Mouse (Mus musculus): Measurements from ENCODE around the gene Fgd2. TPM values are rescaled to one million over a fixed set of nuclear protein-coding genes. Genes with fewer than 3 reads are reported as not detected.
A peak's percentile ranks its signal among the peaks of the same experiment; 100 is the strongest.
"Not testable (repeated sequence)": the region's sequence is repeated elsewhere in the genome, so short reads cannot be mapped to it uniquely, and the experiment has no call there.

Gene Fgd2
- 1 to 10 TPM; 4.4 to 5.8 TPM for total RNA-seq (2021)
- long read RNA-seq, partial matches to known transcripts: 0 of 4 reads
- long read RNA-seq, other reads (novel, unspliced or antisense): 3 of 4 reads

DNA sequence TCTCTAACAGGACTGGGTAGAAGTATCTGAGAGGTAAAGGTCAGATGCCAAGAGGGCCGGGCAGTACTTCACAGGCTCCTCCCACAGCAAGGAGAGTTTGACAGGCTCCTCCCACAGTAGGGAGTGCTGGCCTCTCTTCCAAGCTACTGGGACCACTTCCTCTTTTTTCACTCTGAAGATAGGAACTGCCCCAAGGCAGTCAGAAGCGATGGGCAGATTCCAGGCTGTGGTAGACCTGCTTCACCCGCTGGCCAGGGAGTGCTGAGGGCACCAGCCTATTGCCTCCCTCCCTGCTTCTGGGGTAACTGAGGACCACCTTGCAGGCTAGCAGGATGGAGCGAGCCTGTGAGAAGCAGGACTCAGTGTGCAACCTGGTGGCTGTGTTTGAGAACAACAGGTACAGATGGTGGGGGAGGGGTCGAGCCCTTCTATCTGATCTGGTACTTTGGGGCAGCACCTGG lies at the start of gene Fgd2:
TSS of gene Fgd2 (plus strand) at position 154 of the 461 bp plus-strand sequence.
- no peak for DNase-seq (ENCODE audit: low spot score in 2 of 2)

DNA sequence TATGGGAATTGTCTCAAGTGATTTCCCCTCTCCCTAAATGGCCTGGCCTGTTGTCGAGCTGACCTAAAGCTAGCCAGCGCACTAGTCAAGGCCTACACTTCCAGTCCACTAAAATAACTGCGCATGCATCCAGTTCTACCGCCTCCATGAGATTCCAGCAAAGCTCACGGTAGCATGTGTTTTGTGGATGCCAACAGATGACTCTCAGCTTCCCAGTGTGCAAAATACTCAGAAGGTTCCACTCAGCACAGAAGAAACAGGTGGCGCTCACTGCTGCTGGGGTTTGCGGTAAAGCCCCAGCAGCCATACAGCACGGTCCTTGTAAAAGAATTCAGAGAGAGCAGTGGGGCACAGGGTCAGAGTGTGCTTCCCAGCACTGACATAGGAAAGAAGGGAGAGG lies 49.1 kb upstream of the Fgd2 start:
- DNase-seq (ENCODE audit: low spot score in 2 of 2): peak in 1 of 2 experiments; percentile 49

DNA sequence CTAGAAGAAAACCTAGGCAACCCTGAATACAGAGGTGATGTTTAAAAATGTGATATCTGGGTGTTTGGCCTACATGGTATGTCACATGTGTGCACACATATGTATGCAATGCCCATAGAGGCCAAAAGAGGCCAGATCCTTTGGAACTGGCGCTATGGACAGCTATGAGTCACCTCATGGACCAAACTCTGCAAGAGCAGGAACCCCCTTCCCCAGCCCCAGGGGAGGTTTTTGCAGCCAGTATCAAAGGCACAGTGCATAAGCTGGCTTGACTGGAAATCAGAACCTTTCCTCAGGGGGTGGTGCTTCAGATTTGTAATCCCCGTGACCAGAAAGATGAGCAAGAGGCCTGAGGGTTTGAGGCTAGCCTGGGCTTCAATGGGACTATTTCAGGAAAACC lies 48.6 kb upstream of the Fgd2 start:
- no peak for DNase-seq (ENCODE audit: low spot score in 2 of 2)

DNA sequence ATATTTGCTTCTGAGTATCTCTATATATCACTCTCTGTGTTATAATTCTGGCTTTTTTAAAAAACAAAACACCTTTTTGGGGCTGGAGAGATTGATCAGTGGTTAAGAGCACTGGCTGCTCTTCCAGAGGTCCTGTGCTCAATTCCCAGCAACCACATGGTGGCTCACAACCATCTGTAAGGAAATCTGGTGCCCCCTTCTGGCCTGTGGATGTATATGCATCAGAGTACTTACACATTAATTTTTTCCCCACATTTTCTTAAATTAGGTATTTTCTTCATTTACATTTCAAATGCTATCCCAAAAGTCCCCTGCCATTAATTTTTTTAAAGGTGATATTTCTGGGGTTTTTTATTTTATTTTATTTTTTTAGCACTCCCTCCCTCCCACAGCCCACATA lies 47.4 kb upstream of the Fgd2 start:
- DNase-seq (ENCODE audit: low spot score in 2 of 2): no peak

DNA sequence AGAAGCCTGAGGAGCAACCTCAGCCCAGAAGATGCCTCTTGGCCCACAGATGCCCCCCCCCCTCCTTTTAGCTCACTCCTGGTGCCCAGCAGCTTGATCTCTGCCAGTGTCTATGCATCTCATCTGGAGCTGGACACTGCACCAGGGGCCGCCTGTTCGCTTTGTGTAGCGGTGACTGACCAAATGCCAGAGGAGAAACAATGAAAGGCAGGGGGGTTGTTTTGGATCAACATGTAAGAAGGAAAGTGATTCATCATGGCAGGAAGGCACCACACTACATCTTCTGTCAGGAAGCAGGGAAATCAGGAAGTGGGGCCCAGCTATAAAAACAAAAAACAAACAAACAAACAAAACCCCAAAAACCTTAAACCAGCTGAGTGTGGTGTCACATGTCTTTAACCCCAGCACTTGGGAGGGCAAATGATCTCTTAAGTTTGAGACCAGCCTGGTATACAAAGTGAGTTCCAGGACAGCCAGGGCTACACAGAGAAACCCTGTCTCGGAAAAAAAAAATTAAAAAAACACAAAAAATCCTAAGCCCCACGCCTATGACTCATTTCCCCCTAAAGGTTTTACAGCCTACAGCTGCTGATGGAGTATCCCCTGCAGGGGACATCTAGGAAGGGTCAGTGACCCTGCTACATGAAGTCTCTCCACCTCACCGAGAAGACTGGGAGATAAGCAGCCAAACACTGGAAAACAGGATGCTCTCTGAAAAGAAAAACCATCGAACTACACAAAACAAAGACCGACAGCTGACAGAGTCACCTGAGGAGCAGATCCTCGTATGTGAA lies 44.8 kb upstream of the Fgd2 start:
- no peak for DNase-seq (ENCODE audit: low spot score in 2 of 2)

DNA sequence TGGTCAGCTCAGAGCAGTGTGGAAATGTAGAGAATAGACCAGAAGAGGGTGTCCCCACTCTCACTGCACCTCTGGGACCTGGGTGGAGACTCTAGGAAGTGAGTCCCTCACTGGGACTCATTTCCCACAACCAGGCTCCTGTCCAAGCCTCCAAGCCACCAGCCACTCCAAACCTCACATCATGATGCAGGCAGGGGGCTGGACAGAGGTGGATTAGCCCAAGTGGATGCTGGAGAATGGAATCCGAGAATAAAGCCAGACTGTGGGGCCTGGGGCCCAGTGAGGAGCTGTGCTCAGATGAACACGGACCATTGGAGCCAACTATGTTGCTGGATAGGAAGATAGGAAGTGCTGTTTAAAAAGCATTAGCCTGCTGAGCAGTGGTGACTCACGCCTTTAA lies 43.8 kb upstream of the Fgd2 start:
- no peak for DNase-seq (ENCODE audit: low spot score in 2 of 2)

DNA sequence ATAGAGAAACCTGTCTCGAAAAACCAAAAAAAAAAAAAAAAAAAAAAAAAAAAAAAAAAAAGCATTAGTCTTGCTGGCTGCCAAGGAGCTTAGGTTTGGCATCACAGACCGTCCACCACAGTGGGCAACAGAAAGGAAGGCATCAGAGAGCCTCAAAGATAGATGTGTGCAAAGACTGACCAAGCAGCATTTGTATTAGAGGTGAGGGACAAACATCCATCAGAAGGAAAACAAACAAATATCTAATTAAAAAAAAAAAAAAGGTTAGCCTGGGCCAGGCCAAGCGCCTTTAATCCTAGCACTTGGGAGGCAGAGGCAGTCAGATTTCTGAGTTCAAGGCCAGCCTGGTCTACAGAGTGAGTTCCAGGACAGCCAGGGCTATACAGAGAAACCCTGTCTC lies 43.3 kb upstream of the Fgd2 start, which contains the start of gene Pi16:
TSS of gene Pi16 (plus strand) at position 301 of the 400 bp plus-strand sequence.
- DNase-seq (ENCODE audit: low spot score in 2 of 2): not testable (repeated sequence)

DNA sequence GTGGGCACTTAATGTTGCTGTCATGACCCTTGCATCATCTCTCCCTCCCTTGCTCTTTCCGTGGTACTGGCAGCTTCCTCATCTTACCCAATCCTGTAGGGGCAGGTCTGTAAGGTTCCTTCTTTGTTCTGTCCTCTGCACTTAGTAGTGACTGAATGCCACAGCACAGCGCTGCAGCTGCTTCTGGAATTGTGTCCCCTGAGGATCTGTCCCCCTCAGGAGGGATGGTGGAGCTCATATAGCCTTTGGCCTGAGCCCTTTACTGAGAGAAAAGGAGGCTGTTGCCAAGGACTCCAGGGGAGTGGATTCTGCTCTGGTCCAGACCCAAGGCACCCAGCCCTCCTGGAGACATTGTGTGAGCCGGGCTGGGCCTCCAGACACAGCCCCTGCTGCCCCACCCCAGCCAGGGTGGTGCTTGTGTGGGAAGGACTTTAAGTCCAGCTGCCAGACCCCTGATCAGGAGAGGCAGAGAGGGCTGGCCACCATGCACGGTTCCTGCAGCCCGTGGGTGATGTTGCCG lies 41.9 kb upstream of the Fgd2 start:
- no peak for DNase-seq (ENCODE audit: low spot score in 2 of 2)

DNA sequence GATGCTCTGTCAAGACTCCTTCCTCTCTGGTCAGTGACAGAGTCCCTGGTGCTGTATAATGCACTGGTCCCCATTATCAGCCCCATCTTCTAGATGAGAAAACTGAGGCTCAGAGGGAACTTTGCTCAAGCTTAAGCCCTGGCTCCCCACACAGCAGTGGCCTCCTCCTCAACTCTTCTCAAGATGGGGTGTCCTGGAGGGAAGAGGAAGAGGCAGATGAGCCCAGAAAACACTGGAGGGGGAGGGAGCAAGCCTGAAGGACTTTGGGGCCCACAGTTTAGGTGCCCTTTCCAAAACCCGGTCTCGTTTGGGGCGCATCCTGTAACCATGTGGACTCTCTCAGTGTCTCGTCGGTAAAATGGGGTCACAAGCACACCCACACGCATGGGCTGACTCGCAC lies 41.2 kb upstream of the Fgd2 start:
- DNase-seq (ENCODE audit: low spot score in 2 of 2): no peak

DNA sequence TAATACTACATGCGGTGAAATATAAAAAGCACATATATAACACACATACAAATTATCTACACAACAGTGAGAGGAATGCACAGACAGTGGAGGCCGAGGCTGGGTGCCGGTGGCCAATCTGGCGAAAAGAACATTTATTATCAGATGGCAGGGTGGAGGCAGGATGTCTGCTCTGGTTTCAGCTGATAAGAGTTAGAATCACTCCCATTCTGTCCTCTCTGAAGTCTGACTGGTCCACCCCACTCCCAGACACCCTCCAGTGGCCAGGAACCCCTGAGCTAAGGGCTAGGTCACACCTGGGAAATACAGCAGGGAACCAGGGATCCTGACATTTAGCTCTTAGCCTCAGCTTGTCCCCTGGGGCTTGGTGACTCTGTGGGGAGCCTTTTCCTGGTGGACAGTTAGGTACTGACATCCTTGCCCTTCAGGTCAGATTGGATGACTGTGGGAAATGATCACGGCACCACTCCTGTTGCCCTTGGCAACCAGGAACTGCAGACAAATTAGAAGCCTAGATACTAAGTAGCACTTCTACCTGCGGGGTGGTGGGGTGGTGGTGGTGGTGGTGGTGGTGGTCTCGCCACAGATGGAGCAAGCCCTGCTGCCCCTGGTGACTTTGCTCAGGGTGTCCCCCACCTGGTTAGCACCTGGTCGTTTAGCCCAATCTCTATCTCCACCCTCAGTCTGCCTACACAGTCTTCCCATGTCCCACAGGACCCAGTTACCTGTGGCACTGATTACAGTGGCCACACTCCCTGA lies 40.7 kb upstream of the Fgd2 start:
- no peak for DNase-seq (ENCODE audit: low spot score in 2 of 2)

DNA sequence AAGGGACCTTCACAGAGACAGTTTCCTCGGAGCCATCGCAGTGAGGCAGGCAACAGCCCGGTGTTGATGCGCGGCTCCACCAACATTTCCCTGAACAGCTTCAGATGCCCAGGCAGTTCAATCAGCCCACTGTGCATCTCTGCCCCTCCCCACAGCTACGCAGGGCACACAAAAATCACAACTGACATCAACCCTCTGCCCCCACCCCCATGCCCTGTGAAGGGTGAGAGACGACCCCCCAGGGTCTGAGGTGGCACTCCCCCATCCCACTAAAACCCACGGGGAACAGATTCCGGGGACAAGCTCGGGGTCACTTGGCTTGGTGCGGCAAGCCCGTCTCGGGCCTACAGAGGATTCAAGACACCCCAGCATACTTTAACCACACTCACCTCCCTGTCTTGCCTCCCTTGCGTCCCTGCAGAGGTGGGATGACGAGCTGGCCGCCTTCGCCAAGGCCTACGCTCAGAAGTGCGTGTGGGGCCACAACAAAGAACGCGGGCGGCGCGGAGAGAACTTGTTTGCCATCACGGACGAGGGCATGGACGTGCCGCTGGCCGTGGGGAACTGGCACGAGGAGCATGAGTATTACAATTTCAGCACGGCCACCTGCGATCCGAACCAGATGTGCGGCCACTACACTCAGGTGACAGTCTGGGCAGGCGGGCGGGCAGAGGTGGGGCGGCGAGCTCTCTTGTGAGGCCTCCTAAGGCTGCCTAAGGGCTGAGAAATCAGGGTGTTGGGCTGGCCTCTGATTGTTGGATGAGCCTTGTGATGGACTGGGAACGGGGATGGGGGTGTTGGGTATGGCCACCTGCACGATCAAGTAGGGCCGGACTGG lies 38.7 kb upstream of the Fgd2 start:
- no peak for DNase-seq (ENCODE audit: low spot score in 2 of 2)

DNA sequence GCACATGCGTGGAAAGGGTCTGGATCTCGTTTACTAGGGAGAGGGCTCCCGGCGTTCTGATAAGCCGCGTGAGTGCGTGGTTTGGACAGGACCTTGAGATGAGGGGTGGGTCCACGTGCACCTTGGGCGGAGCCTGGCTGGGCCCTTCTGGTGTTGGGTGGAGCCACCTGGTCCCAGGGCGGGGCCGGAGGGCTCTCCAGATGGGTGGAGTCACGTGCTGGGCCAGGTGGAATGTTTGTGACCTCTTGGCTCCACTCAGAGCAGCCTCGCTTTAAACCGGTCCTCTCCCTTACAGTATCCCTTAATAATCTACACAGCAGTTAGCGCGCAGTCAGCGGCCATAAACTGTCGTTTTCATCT lies 38.1 kb upstream of the Fgd2 start:
- DNase-seq (ENCODE audit: low spot score in 2 of 2): no peak

DNA sequence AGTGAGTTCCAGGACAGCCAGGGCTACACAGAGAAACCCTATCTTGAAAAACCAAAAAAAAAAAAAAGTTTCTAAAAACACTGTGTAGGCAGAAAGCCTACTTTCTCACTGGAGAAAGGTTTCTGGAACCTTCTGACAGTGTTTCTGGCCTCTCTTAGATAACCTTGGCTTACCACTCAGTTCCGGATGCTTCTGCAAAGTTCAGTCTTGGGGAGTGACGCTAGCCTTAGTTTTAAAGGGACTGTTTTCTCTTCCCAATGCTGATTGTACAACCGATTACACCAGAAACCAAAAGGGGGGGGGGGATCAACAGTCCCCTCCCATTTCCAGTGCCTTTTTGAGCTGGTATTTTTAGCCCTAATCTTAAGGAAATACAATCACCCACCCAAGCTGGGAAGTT lies 37.1 kb upstream of the Fgd2 start:
- DNase-seq (ENCODE audit: low spot score in 2 of 2): no peak

DNA sequence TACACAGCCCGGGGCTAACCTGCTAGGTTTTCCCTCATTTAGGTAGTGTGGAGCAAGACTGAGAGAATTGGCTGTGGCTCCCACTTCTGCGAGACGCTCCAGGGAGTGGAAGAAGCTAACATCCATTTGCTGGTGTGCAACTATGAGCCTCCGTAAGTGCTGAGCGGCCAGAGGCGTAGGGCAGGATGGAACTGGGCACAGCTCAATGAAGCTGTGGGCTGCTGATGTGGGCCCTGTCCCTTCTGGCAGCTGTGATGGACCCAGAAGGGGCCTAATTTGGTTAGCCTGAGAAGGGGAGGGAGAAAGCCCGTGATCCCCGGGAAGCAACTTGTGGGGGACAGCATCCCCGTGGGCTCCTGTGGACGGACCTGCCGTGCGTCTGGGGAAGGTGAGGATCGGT lies 34.9 kb upstream of the Fgd2 start:
- DNase-seq (ENCODE audit: low spot score in 2 of 2): no peak

DNA sequence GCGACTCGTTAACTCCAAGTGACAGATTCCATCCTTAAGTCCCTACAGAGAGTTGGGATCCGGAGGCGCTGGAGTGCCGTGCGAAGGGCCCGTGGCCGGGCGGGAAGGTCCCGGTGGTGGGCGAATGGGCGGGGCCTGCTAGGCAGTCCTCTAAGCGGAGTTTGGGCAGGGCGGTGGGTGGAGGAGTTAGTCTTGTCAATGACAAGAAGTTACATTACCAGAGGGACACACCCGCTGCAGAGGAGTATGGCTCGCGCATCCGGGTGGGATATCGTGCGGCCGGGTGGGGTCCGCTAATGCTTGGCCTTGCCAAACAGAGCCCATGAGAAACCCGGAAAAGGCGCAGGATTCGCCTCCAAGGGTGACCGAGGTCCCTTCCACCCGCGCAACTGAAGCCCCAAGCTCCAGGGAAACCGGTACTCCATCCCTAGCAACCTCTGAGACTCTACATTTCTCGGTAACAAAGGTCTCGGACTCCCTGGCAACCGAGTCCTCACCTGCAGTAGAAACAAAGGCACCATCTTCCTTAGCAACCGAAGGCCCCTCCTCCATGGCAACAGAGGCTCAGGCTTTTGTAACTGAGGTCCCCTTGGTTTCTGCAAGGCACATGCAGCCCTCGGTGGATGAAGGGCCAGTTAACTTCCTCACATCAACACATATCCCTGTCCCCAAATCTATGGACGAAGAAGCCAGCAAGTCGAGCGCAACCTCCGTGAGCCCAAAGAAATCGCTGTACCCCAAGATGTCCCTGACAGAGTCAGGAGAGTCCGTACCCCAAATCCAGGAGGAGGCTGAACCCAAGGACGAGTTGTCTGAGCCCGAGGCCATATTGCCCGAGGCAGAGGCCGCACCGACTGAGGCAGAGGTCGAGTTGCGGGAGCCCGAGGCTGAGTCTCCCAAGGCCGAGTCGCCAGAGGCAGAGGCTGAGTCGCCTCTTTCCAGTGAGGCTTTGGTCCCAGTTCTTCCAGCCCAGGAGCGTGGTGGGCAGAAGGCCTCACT lies 33.9 kb upstream of the Fgd2 start:
- DNase-seq (ENCODE audit: low spot score in 2 of 2): no peak

DNA sequence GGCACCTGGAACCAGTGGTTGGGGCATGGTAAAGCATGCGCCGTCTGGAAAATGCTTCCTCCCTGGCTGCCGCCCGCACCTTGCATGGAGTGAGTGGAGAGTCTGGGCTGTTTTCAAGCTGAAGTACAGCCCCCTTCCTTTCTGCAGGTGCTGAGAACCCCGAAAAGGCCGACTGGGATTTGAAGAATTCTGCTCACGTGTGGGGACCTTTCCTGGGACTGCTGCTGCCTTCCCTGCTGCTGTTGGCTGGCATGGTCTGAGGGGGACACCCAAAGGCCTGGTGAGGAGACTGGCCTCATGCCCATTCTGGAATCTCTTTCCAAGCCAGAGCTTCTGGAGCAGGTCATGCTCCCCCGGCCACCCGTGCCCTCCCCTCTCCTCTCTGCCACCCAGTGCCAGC lies 33.0 kb upstream of the Fgd2 start:
- no peak for DNase-seq (ENCODE audit: low spot score in 2 of 2)

DNA sequence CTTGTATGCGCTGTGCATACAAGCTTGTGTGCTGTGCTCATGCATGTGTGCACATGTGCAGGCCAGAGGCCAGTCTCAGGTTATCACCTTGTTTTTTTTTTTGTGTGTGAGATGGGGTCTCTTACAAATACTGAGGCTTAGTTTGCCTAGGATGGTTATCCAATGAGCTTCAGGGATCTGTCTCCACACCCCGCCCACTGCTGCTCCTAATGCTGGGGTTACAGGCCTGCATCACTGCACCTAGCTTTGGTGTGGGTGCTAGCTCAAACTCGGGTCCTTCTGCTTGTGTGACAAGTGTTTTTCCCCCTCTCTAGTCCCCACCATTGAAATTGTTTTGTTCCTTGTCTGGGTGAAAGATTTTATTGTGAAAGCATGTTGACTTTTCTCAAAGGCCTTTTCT lies 30.5 kb upstream of the Fgd2 start:
- DNase-seq (ENCODE audit: low spot score in 2 of 2): no peak

DNA sequence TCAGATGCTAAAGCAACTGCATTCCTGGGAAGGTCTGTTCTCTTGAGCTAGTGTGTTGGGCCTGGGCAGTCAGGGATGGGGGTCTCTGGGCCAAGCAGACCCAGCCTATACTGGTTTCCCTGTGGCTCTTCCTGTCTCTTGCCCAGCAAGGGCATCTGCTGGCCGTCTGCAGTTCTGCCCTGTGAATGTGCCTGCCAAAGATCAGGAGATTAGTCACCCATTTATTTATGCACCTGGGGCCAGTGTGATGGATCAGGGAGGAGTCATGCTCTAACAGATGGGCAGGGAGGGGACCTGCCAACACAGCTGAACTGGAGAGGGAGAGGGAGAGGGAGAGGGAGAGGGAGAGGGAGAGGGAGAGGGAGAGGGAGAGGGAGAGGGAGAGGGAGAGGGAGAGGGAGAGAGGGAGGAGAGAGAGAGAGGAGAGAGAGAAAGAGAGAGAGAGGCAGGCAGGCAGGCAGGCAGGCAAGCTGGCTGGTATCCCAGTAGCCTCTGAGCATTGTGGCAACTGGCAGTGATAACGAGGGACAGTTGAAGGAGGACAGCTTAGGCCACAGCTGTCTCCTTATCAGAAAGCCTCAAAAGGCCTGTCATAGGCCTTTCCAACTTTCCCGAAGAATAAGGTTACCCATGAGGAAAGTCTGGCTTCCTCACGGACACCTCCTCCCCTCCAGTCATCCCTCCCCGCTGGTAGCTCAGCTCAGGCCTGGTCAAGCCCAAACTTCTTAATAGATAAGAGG lies 29.9 kb upstream of the Fgd2 start:
- no peak for DNase-seq (ENCODE audit: low spot score in 2 of 2)

DNA sequence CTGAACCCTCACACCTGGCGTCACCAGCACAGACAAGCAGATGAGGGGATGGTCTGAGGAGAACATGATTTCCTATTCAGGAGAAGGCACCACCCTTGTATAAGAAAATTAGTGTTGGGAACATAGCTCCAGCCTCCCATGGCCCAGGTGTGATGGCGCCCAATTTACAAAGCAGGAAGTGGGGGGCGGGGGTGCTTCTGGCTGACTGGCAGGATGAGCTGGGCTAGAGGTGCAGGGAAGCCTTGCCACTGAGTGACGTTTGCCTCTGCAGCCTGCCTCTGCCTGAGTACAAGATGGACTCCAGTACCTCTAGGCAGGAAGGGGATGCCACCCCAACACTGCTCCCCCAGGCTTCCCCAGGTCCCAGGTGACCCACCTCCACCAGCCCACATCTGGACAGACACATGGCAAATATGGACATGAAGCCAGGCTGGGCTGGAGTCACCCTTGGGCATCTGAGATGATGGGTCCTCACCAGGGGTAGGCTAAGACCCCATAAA lies 28.5 kb upstream of the Fgd2 start:
- no peak for DNase-seq (ENCODE audit: low spot score in 2 of 2)

Measured in layer of hippocampus, adult 18-20 months (tissue).